Mouse (Mus musculus) liver, embryonic 14.5 days (tissue): ENCODE measurements around the gene Ier2.

Experiments
- CTCF ChIP-seq: IDR thresholded peaks from 2 replicates; pipeline ENCODE4 v1.5.1; 2016; ENCODE audit warnings: antibody characterized with exemption, low read depth, control low read depth
- EP300 ChIP-seq: IDR thresholded peaks from 2 replicates; pipeline ENCODE4 v1.6.1; 2016; ENCODE audit warnings: antibody characterized with exemption, low read depth

- TF ChIP-seq CTCF (no peak), EP300 (no peak)
Observed at GRCm38 (mm10) chr8:84708071-84708541, 45.5 kb upstream of the Ier2 start.
